Mouse (Mus musculus): ENCODE measurements around the gene Ror2.

The Ror2 gene

GRCm38 (mm10) chr13:53232419-53232818 lies 53.5 kb downstream of the Ror2 start:
- DNase-seq, result no peak

DNA sequence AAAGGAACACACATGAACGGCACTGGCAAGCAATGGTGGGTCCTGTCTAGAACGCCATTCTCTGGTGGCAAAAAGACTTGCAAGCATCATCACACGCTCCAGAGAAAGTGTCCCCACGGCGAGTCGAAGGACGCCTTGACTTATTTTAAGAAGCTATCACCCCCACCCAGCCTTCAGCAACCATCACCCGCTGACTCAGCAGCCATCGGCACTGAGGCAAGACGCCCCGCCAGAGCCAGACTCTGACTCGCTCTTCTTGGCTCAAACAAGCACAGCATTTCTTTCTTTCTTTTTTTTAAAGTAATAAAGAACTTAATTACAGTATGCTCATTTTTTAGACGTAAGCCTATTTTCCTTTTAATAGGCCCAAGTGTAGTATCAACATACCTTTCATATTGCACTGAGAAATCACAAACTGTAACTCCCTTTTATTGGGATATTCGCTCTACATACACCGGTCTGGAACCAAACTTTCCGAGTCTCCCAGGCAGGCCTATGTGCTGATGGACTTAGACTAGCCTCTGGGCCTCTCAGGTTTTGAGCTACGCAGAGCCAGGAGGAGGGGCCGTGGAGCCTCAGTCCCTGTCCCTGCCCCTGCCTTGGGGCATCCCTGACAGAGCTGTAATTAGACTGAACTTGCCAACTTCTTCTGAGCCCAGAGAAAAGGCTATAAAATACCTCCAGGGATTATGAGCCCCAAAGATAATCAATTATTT lies 55.3 kb downstream of the Ror2 start:
- no peak for DNase-seq

DNA sequence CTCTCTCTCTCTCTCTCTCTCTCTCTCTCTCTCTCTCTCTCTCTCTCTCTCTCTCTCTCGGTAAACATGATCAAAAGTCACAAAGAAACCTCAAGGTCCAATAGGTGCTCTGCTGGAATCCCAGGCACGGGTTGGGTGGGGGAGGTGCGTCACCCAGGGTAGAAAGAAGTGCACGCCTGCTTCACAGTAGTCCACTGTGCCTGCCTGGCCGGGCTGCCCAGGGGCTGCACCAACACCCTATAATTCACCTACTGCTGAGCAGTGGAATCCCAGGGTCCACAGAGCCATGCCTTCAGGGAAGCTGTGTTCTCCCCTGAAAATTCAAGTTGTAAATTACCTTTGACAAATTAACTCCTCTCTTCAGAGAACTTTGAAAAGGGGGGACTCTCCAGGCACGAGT lies 58.9 kb downstream of the Ror2 start:
- DNase-seq, result peak; percentile 37 to 72

DNA sequence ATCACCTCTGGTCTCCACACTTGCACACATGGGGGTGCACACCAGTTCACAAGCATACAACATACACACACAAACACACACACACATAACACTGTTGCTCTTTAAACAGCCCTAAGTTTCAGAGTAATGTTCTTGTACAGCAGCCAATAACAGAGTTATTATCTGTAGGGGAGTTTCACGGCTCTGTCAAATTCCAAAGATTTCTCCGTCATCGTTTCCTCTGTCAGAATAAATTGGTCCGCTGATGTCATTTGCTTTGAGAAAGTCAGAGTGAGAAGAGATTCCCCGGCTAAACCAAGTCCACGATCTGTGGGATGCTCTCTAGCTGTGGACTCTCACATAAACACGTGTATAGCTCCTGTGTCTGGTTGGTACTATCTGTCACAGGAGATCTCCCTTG lies 59.5 kb downstream of the Ror2 start:
- DNase-seq, result no peak

DNA sequence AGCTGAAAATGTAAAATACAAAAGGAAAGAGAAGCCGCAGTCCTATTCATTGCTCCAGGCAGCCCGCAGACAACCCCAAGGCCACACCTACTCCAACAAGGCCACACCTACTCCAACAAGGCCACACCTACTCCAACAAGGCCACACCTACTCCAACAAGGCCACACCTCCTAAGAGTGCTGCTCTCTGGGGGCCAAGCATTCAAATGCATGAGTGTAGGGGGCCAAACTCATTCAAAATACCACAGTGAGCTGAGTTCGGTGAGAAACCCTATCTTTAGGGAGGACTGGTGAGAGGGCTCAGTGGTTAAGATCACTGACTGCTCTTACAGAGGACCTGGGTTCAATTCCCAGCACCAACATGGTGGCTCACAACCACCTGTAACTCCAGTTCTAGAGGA lies 60.0 kb downstream of the Ror2 start:
- DNase-seq, result no peak

DNA sequence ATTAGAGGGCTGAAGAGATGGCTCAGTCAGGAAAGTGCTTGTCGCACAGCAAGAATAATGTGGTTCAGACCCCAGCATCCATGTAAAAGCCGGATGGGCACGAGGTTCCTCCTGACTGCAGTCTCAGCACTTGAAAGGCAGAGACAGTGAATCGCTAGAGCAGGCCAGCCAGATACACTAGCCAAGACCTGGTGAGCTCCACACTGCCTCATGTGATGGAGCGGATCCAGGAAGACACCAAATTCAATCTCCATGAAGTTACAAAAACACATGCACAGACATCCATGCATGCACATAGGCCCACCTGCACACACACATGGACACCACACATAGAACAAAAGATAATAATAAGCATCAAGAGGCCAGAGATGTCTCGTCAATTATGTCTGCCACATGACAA lies 64.7 kb downstream of the Ror2 start:
- DNase-seq, result no peak

GRCm38 (mm10) chr13:53219889-53220288 lies 66.0 kb downstream of the Ror2 start:
- no peak for DNase-seq

- DNase-seq, result no peak
These were observed 66.5 kb downstream of the Ror2 start for GRCm38 (mm10) chr13:53219391-53219790.

- DNase-seq, result peak; percentile 24 to 60
These were observed 68.4 kb downstream of the Ror2 start for GRCm38 (mm10) chr13:53217396-53217975.

DNA sequence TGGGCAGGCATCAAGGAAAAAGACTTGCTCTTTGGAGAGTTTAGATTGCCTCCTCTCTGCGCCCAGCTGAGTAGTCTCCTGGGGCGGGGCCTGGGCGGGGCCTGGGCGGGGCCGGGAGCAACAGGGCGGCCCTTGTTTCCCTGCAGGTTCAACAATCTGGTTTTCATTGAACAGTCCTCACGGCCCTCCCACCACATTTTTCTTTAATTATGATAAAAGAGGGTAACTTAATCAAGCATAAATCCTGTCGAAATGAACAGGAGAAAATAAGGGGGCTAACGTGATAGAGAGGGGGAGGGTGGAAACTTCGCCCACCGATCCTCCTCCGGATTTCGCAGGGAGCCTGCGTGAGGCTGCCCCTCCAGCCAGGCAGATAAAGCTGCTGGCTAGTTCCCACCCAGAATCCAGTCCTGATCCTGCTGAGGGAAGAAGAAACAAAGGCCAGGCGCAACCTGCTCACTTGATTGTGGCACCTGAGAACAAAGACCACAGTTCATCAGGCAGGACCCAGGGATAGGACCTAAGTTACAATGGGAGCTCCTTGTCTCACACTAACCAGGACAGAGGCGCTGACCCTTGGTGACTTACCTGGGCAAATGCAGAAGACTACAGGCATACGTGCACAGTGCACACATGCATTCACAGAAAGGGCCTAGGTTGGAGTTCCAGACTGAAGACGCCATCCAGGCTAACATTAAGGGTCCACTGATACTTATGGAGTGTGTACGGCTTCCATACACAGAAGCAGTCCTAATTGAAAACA lies 73.8 kb downstream of the Ror2 start:
- no peak for DNase-seq

- DNase-seq, result no peak
These were observed 77.4 kb downstream of the Ror2 start for GRCm38 (mm10) chr13:53208556-53208955.

- DNase-seq, result no peak
These were observed 80.6 kb downstream of the Ror2 start for GRCm38 (mm10) chr13:53205128-53205911.

DNA sequence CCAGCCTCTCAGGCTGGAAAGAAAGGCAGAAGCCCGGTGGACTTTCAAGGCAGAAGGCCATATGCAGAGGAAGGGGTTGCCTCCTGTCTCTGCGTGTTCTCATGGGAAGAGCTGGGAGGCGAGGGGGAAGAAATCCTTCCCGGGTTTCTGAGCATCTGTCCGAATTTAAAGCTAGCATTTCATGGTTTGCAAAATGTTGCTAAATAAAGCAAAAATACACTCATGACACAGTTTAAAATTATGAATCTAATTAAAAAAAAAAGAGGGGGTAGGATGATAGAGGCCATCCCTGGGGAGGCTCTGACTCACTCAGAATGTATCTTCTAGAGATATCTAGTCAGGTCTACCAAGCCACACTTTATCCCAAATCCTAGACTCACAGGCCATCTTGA lies 83.5 kb downstream of the Ror2 start:
- DNase-seq, result no peak

- peak; percentile 75 to 86 for DNase-seq
These were observed 84.1 kb downstream of the Ror2 start for GRCm38 (mm10) chr13:53201628-53202438.

- DNase-seq, result no peak
These were observed 85.8 kb downstream of the Ror2 start for GRCm38 (mm10) chr13:53200121-53200520.

DNA sequence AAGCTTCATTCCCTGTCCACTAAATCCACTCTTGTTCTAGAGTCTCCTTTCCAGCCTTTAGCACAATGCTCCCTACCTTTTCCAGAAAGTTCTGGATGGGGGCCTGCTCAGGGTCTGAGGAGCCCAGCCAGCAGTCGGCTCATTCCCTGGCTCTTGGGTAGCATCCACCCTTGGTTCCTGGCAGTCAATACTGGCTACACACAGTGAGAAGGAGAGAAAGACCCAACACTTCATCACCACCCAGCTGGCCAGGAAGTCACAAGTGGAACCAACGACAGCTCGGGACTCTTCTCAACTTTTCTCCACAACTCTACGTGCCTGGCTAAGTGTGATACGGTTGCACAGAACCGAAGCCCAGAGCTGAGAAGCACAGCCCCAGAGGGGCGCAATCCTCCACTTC lies 86.7 kb downstream of the Ror2 start:
- DNase-seq, result no peak

DNA sequence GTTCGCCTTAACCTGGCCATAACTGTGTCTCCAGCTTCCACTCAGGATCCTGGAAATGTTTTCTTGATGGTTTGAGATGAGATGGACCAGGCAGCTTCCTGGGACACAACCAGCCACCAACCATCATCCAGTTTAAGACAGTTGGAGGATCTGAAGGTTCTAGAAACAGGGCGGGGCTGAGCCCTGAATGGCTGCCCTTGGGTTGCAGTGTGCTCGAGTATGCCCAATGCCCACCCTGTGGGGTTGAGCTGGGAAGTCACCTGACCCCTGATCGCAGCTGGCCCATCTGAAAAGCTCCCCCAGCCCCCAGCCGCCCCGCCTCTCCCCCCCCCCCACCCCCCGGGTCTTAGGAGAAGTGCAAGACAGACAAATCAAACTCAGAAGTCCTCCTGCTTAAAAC lies 89.2 kb downstream of the Ror2 start:
- no peak for DNase-seq

- no peak for DNase-seq
These were observed 89.8 kb downstream of the Ror2 start for GRCm38 (mm10) chr13:53195951-53196677.

GRCm38 (mm10) chr13:53194306-53194705 lies 91.6 kb downstream of the Ror2 start:
- DNase-seq, result no peak

DNA sequence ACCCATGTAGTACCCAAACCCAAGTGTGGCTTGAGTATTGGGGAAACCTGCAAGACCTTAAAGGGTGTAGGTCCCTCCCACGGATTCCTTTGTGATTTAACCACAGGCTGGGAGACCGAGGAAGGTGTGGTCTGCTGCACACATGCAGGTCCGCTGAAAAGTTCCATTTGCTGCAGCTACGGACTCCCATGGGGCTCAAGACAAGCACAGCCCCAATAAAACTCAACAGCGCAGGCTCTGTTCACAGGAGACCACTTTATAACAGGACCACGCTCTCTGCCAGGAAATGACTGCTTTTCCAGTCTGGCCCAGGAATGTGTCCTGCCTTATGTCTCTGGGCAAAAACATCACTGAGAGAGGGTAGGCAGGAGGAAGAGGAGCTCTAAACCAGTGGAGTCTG lies 92.2 kb downstream of the Ror2 start:
- no peak for DNase-seq

- peak in 1 of 2 experiments; percentile 53 for DNase-seq
These were observed 93.6 kb downstream of the Ror2 start for GRCm38 (mm10) chr13:53192286-53192685.

GRCm38 (mm10) chr13:53191657-53192056 lies 94.3 kb downstream of the Ror2 start:
- no peak for DNase-seq

Data from kidney, postnatal 25 days (tissue).